Mouse (Mus musculus): ENCODE results near the gene Atp8a1. TPM values are rescaled to one million over a fixed set of nuclear protein-coding genes. Genes with fewer than 3 reads are reported as not detected.
"Not testable (repeated sequence)": the region's sequence is repeated elsewhere in the genome, so short reads cannot be mapped to it uniquely, and the experiment has no call there.

Atp8a1 gene
- polyA plus RNA-seq, 1 experiment from 2014 or later, result 31.3 TPM

- no peak overlapping the region for H3K9ac ChIP-seq (replicated peaks)
- H3K27me3 ChIP-seq, result no peaks in the 10 kb centered on the region
- H3K9me3 ChIP-seq, result no peaks in the 10 kb centered on the region
- WGBS, result 87% methylated on average over 5 of the region's 5 CpGs
- H3K4me3 ChIP-seq, result no peak overlapping the region
- no peak for ATAC-seq (ENCODE audit: low FRiP score, low read depth)
- H3K4me1 ChIP-seq, result peaks cover 5% of the 10 kb centered on the region; the same call in 1 of the 2 replicates
- H3K4me2 ChIP-seq (replicated peaks), result no peak overlapping the region
- no peak overlapping the region for H3K27ac ChIP-seq (replicated peaks)
- H3K36me3 ChIP-seq, result no peaks in the 10 kb centered on the region
Measured at GRCm38 (mm10) chr5:67823771-67824170, 23.5 kb downstream of the Atp8a1 start.

- no peaks in the 10 kb centered on the region for H3K9me3 ChIP-seq
- no peaks in the 10 kb centered on the region for H3K36me3 ChIP-seq
- no peak overlapping the region for H3K4me2 ChIP-seq (replicated peaks)
- no peak overlapping the region for H3K4me3 ChIP-seq
- no peak overlapping the region for H3K27ac ChIP-seq (replicated peaks)
- H3K9ac ChIP-seq (replicated peaks), result no peak overlapping the region
- H3K27me3 ChIP-seq, result no peaks in the 10 kb centered on the region
- WGBS, result 56% methylated on average over 6 of the region's 6 CpGs
- peaks cover 5% of the 10 kb centered on the region; the same call in 1 of the 2 replicates for H3K4me1 ChIP-seq
- no peak for ATAC-seq (ENCODE audit: low FRiP score, low read depth)
Measured at GRCm38 (mm10) chr5:67822619-67823018, 24.6 kb downstream of the Atp8a1 start.

GRCm38 (mm10) chr5:67821987-67822401 is 25.2 kb downstream of the Atp8a1 start:
- Histone ChIP-seq H3K9me3 (no peaks in the 10 kb centered on the region), H3K27me3 (no peaks in the 10 kb centered on the region), H3K36me3 (no peaks in the 10 kb centered on the region), H3K4me1 (peaks cover 5% of the 10 kb centered on the region; the same call in 1 of the 2 replicates), H3K4me2 (replicated peaks) (no peak overlapping the region), H3K9ac (replicated peaks) (no peak overlapping the region), H3K27ac (replicated peaks) (no peak overlapping the region), H3K4me3 (no peak overlapping the region)
- no peak for ATAC-seq (ENCODE audit: low FRiP score, low read depth)
- WGBS, result 92% methylated on average over 8 of the region's 8 CpGs

- no peak overlapping the region for H3K27ac ChIP-seq (replicated peaks)
- H3K4me1 ChIP-seq, result peaks cover 5% of the 10 kb centered on the region; the same call in 1 of the 2 replicates
- no peak overlapping the region for H3K9ac ChIP-seq (replicated peaks)
- no peaks in the 10 kb centered on the region for H3K9me3 ChIP-seq
- no peaks in the 10 kb centered on the region for H3K27me3 ChIP-seq
- ATAC-seq (ENCODE audit: low FRiP score, low read depth), result no peak
- 92% methylated on average over 2 of the region's 2 CpGs for WGBS
- H3K4me2 ChIP-seq (replicated peaks), result no peak overlapping the region
- no peaks in the 10 kb centered on the region for H3K36me3 ChIP-seq
- no peak overlapping the region for H3K4me3 ChIP-seq
Measured at GRCm38 (mm10) chr5:67821185-67821584, 26.0 kb downstream of the Atp8a1 start.

- H3K27me3 ChIP-seq, result no peaks in the 10 kb centered on the region
- H3K4me3 ChIP-seq, result no peak overlapping the region
- H3K4me2 ChIP-seq (replicated peaks), result no peak overlapping the region
- no peak for ATAC-seq (ENCODE audit: low FRiP score, low read depth)
- WGBS, result 86% methylated on average over 5 of the region's 5 CpGs
- H3K9ac ChIP-seq (replicated peaks), result no peak overlapping the region
- H3K36me3 ChIP-seq, result no peaks in the 10 kb centered on the region
- H3K9me3 ChIP-seq, result no peaks in the 10 kb centered on the region
- H3K4me1 ChIP-seq, result peaks cover 4% of the 10 kb centered on the region; the same call in 1 of the 2 replicates
- no peak overlapping the region for H3K27ac ChIP-seq (replicated peaks)
Measured at GRCm38 (mm10) chr5:67819451-67819850, 27.8 kb downstream of the Atp8a1 start.

GRCm38 (mm10) chr5:67815572-67816325 is 31.5 kb downstream of the Atp8a1 start:
- Histone ChIP-seq H3K9me3 (no peaks in the 10 kb centered on the region), H3K27ac (replicated peaks) (no peak overlapping the region), H3K27me3 (no peaks in the 10 kb centered on the region), H3K4me1 (no peaks in the 10 kb centered on the region), H3K36me3 (no peaks in the 10 kb centered on the region), H3K4me3 (no peak overlapping the region), H3K4me2 (replicated peaks) (no peak overlapping the region), H3K9ac (replicated peaks) (no peak overlapping the region)
- no peak for ATAC-seq (ENCODE audit: low FRiP score, low read depth)
- WGBS, result 72% methylated on average over 16 of the region's 16 CpGs

- WGBS, result 92% methylated on average over 8 of the region's 8 CpGs
- not testable (repeated sequence) for H3K4me2 ChIP-seq (replicated peaks); H3K4me1 ChIP-seq; H3K27me3 ChIP-seq; H3K9ac ChIP-seq (replicated peaks); H3K27ac ChIP-seq (replicated peaks); H3K9me3 ChIP-seq; H3K4me3 ChIP-seq; ATAC-seq (ENCODE audit: low FRiP score, low read depth); H3K36me3 ChIP-seq
Measured at GRCm38 (mm10) chr5:67815060-67815459, 32.2 kb downstream of the Atp8a1 start.

- 92% methylated on average over 7 of the region's 7 CpGs for WGBS
- no peaks in the 10 kb centered on the region for H3K36me3 ChIP-seq
- no peaks in the 10 kb centered on the region for H3K27me3 ChIP-seq
- H3K4me1 ChIP-seq, result no peaks in the 10 kb centered on the region
- H3K9ac ChIP-seq (replicated peaks), result no peak overlapping the region
- H3K4me2 ChIP-seq (replicated peaks), result no peak overlapping the region
- no peak for ATAC-seq (ENCODE audit: low FRiP score, low read depth)
- no peaks in the 10 kb centered on the region for H3K9me3 ChIP-seq
- H3K4me3 ChIP-seq, result no peak overlapping the region
- H3K27ac ChIP-seq (replicated peaks), result no peak overlapping the region
Measured at GRCm38 (mm10) chr5:67814437-67814965, 32.7 kb downstream of the Atp8a1 start.

GRCm38 (mm10) chr5:67813334-67813733 is 33.9 kb downstream of the Atp8a1 start:
- no peak overlapping the region for H3K4me3 ChIP-seq
- no peaks in the 10 kb centered on the region for H3K9me3 ChIP-seq
- WGBS, result 93% methylated on average over 5 of the region's 5 CpGs
- no peak overlapping the region for H3K27ac ChIP-seq (replicated peaks)
- H3K36me3 ChIP-seq, result no peaks in the 10 kb centered on the region
- H3K9ac ChIP-seq (replicated peaks), result no peak overlapping the region
- H3K4me1 ChIP-seq, result no peaks in the 10 kb centered on the region
- H3K4me2 ChIP-seq (replicated peaks), result no peak overlapping the region
- H3K27me3 ChIP-seq, result no peaks in the 10 kb centered on the region
- no peak for ATAC-seq (ENCODE audit: low FRiP score, low read depth)

- Histone ChIP-seq H3K27ac (replicated peaks) (no peak overlapping the region), H3K4me3 (no peak overlapping the region)
Measured at GRCm38 (mm10) chr5:67802174-67803030, 44.8 kb downstream of the Atp8a1 start.

GRCm38 (mm10) chr5:67800801-67801200 is 46.4 kb downstream of the Atp8a1 start:
- 71% methylated on average over 8 of the region's 8 CpGs for WGBS
- no peak for ATAC-seq (ENCODE audit: low FRiP score, low read depth)
- H3K4me1 ChIP-seq, result peaks cover 4% of the 10 kb centered on the region

More at GRCm38 (mm10) chr5:67802174-67803030, 44.8 kb downstream of the Atp8a1 start:
- no peak overlapping the region for H3K9ac ChIP-seq (replicated peaks)
- no peaks in the 10 kb centered on the region for H3K36me3 ChIP-seq
- 93% methylated on average over 17 of the region's 17 CpGs for WGBS
- no peak for ATAC-seq (ENCODE audit: low FRiP score, low read depth)
- no peak overlapping the region for H3K4me2 ChIP-seq (replicated peaks)
- H3K27me3 ChIP-seq, result no peaks in the 10 kb centered on the region
- H3K4me1 ChIP-seq, result peaks cover 3% of the 10 kb centered on the region
- no peaks in the 10 kb centered on the region for H3K9me3 ChIP-seq

GRCm38 (mm10) chr5:67799785-67800184 is 47.4 kb downstream of the Atp8a1 start:
- H3K4me3 ChIP-seq, result no peak overlapping the region
- peaks cover 4% of the 10 kb centered on the region for H3K4me1 ChIP-seq
- no peak for ATAC-seq (ENCODE audit: low FRiP score, low read depth)
- H3K4me2 ChIP-seq (replicated peaks), result no peak overlapping the region
- H3K36me3 ChIP-seq, result no peaks in the 10 kb centered on the region
- no peaks in the 10 kb centered on the region for H3K9me3 ChIP-seq
- no peak overlapping the region for H3K27ac ChIP-seq (replicated peaks)
- no peak overlapping the region for H3K9ac ChIP-seq (replicated peaks)
- no peaks in the 10 kb centered on the region for H3K27me3 ChIP-seq
- 78% methylated on average over 7 of the region's 7 CpGs for WGBS

More at GRCm38 (mm10) chr5:67800801-67801200, 46.4 kb downstream of the Atp8a1 start:
- H3K4me3 ChIP-seq, result no peak overlapping the region
- H3K27me3 ChIP-seq, result no peaks in the 10 kb centered on the region
- H3K4me2 ChIP-seq (replicated peaks), result no peak overlapping the region
- H3K9me3 ChIP-seq, result no peaks in the 10 kb centered on the region
- no peaks in the 10 kb centered on the region for H3K36me3 ChIP-seq
- H3K27ac ChIP-seq (replicated peaks), result no peak overlapping the region
- H3K9ac ChIP-seq (replicated peaks), result no peak overlapping the region

All from midbrain, embryonic 12.5 days (tissue).